ENCODE assay signal across 8 mouse cellular contexts in genomic region chr19:4793831-4794422, GRCm38 (mm10). TPM values are rescaled to one million over a fixed set of nuclear protein-coding genes. Genes with fewer than 3 reads are reported as not detected.
DNase-seq lines count a peak whose midpoint lies in the region; ATAC-seq and TF ChIP-seq lines count a peak whose summit lies in the region.

Rbm4 (minus strand) TSS chr19:4793901.

- TF ChIP-seq CTCF in kidney, adult 2 months (conservative IDR thresholded peaks at IDR 0.05; ENCODE audit: insufficient read depth, insufficient read length, low read depth, low read length) = no peak
- no peak for TF ChIP-seq CTCF in spleen, adult 2 months (IDR thresholded peaks at IDR 0.05; ENCODE audit: extremely low read depth, insufficient read depth, insufficient read length, insufficient replicate concordance)

- under 1% methylated on average over 31 of the region's 31 CpGs for WGBS in embryonic facial prominence, embryonic 13.5 days
- under 1% methylated on average over 31 of the region's 31 CpGs for WGBS in kidney, adult 2 months
- WGBS in limb, embryonic 12.5 days = 0% methylated on average over 31 of the region's 31 CpGs
- under 1% methylated on average over 31 of the region's 31 CpGs for WGBS in midbrain, embryonic 15.5 days
- WGBS in spleen, adult 2 months = under 1% methylated on average over 31 of the region's 31 CpGs

- DNase-seq in 3134 (ENCODE audit: extremely low read depth, insufficient read length, low spot score) = peak; percentile 90
- DNase-seq in adrenal gland, postnatal 36 days = peak; percentile 95 to 97
- DNase-seq in heart, adult 18-20 months = peak; percentile 99 to 100
- DNase-seq in kidney, adult 2 months = peak; percentile 100
- DNase-seq in spleen, adult 2 months (ENCODE audit: low read depth in 1 of 2, low spot score in 2 of 2) = peak; percentile 98 to 100

- H3K9ac ChIP-seq in embryonic facial prominence, embryonic 13.5 days = peak within 1 kb of the TSS; percentile 83
- peak within 1 kb of the TSS; percentile 81 for H3K9ac ChIP-seq in limb, embryonic 12.5 days (replicated peaks)
- H3K9ac ChIP-seq in midbrain, embryonic 15.5 days = peak within 1 kb of the TSS; percentile 70

- peaks cover 39% of the 10 kb centered on the region for H3K4me1 ChIP-seq in embryonic facial prominence, embryonic 13.5 days
- peaks cover 17% of the 10 kb centered on the region for H3K4me1 ChIP-seq in kidney, adult 2 months (ENCODE audit: control insufficient read depth, insufficient read depth, low read length)
- H3K4me1 ChIP-seq in limb, embryonic 12.5 days (replicated peaks) = peaks cover 35% of the 10 kb centered on the region
- peaks cover 46% of the 10 kb centered on the region for H3K4me1 ChIP-seq in midbrain, embryonic 15.5 days
- peaks cover 8% of the 10 kb centered on the region; the same call in 1 of the 2 replicates for H3K4me1 ChIP-seq in spleen, adult 2 months (ENCODE audit: control insufficient read depth, insufficient read depth, insufficient read length)

- no peaks in the 10 kb centered on the region for H3K27me3 ChIP-seq in embryonic facial prominence, embryonic 13.5 days
- H3K27me3 ChIP-seq in kidney, adult 2 months (replicated peaks; ENCODE audit: control insufficient read depth, insufficient read depth, low read length) = no peaks in the 10 kb centered on the region
- no peaks in the 10 kb centered on the region for H3K27me3 ChIP-seq in limb, embryonic 12.5 days
- no peaks in the 10 kb centered on the region for H3K27me3 ChIP-seq in midbrain, embryonic 15.5 days (replicated peaks)
- no peaks in the 10 kb centered on the region for H3K27me3 ChIP-seq in spleen, adult 2 months (ENCODE audit: control insufficient read depth, insufficient read depth, low read length)

- peak within 1 kb of the TSS; percentile 84 for H3K27ac ChIP-seq in embryonic facial prominence, embryonic 13.5 days
- H3K27ac ChIP-seq in kidney, adult 2 months (ENCODE audit: insufficient read depth, low read depth, low read length) = peak within 1 kb of the TSS; percentile 66
- peak within 1 kb of the TSS; percentile 78; the same call in 1 of the 2 replicates for H3K27ac ChIP-seq in limb, embryonic 12.5 days
- peak within 1 kb of the TSS; percentile 87 for H3K27ac ChIP-seq in midbrain, embryonic 15.5 days
- peak within 1 kb of the TSS; percentile 77 for H3K27ac ChIP-seq in spleen, adult 2 months (ENCODE audit: insufficient read depth, low read length)

- peaks cover 48% of the 10 kb centered on the region for H3K36me3 ChIP-seq in embryonic facial prominence, embryonic 13.5 days
- H3K36me3 ChIP-seq in kidney, adult 2 months (ENCODE audit: control insufficient read depth, insufficient read depth, low read length) = peaks cover 11% of the 10 kb centered on the region
- H3K36me3 ChIP-seq in limb, embryonic 12.5 days = peaks cover 56% of the 10 kb centered on the region
- H3K36me3 ChIP-seq in midbrain, embryonic 15.5 days (replicated peaks) = peaks cover 9% of the 10 kb centered on the region; the same call in 1 of the 2 replicates
- peaks cover 18% of the 10 kb centered on the region for H3K36me3 ChIP-seq in spleen, adult 2 months (ENCODE audit: control insufficient read depth, insufficient read depth, low read length)

- H3K4me3 ChIP-seq in embryonic facial prominence, embryonic 13.5 days = peak within 1 kb of the TSS; percentile 75
- H3K4me3 ChIP-seq in kidney, adult 2 months (ENCODE audit: insufficient read depth, low read depth, low read length) = peak within 1 kb of the TSS; percentile 87
- H3K4me3 ChIP-seq in limb, embryonic 12.5 days (replicated peaks) = peak within 1 kb of the TSS; percentile 71
- H3K4me3 ChIP-seq in midbrain, embryonic 15.5 days = peak within 1 kb of the TSS; percentile 80
- peak within 1 kb of the TSS; percentile 82 for H3K4me3 ChIP-seq in spleen, adult 2 months (ENCODE audit: extremely low read depth, insufficient read depth, insufficient read length)

- H3K4me2 ChIP-seq in embryonic facial prominence, embryonic 13.5 days = peak within 1 kb of the TSS; percentile 73
- H3K4me2 ChIP-seq in limb, embryonic 12.5 days = peak within 1 kb of the TSS; percentile 78
- H3K4me2 ChIP-seq in midbrain, embryonic 15.5 days = peak within 1 kb of the TSS; percentile 93

- peak; percentile 27 for TF ChIP-seq POLR2A in kidney, adult 2 months (IDR thresholded peaks at IDR 0.05; ENCODE audit: low read depth, low read length)
- TF ChIP-seq POLR2A in spleen, adult 2 months (IDR thresholded peaks at IDR 0.05; ENCODE audit: low read depth, low read length) = no peak; the same call in 1 of the 2 replicates

- no peaks in the 10 kb centered on the region for H3K9me3 ChIP-seq in embryonic facial prominence, embryonic 13.5 days
- H3K9me3 ChIP-seq in limb, embryonic 12.5 days = no peaks in the 10 kb centered on the region
- no peaks in the 10 kb centered on the region for H3K9me3 ChIP-seq in midbrain, embryonic 15.5 days

- ATAC-seq in embryonic facial prominence, embryonic 13.5 days (ENCODE audit: insufficient number of reproducible peaks, insufficient read depth, low FRiP score, low TSS enrichment, low read depth) = peak; percentile 96
- ATAC-seq in limb, embryonic 12.5 days (ENCODE audit: insufficient number of reproducible peaks, insufficient read depth, low FRiP score, low TSS enrichment, low read depth) = peak; percentile 98
- peak; percentile 99 for ATAC-seq in midbrain, embryonic 15.5 days (replicated peaks)

RNA-seq across cellular contexts. Expression of gene Rbm4, which starts in this region (rescaled TPM):
- total RNA-seq in adrenal gland, postnatal 36 days (2021) = 10 to 100 TPM; 57.6 to 68.1 TPM
- 82.5 and 98.2 TPM in 2 replicates for polyA plus RNA-seq in embryonic facial prominence, embryonic 13.5 days (2015; fragmentation: Nextera tagmentation; extraction: Ambion mirVana)
- 10 to 100 TPM; 38.8 to 43.3 TPM for total RNA-seq in heart, adult 18-20 months (2021)
- 44.6 and 47.5 TPM in 2 replicates for polyA plus RNA-seq in kidney, adult 2 months (2012; rRNA removed)
- 80.1 and 90.2 TPM in 2 replicates for polyA plus RNA-seq in limb, embryonic 12.5 days (2016; fragmentation: Nextera tagmentation; extraction: Ambion mirVana)
- polyA plus RNA-seq in midbrain, embryonic 15.5 days (2015; fragmentation: Nextera tagmentation; extraction: Ambion mirVana) = 98.0 and 98.6 TPM in 2 replicates
- polyA plus RNA-seq in spleen, adult 2 months (2012; rRNA removed) = 34.6 and 40.5 TPM in 2 replicates

Comparison
In these comparisons a context has a peak if more than half of its experiments do, and no peak if none do; other contexts are left out.
1. Peak in every context shown above with its lines: DNase-seq, ATAC-seq, H3K4me3 ChIP-seq and H3K27ac ChIP-seq.